Mouse (Mus musculus): ENCODE measurements around the gene Efcc1.

The Efcc1 gene

DNA sequence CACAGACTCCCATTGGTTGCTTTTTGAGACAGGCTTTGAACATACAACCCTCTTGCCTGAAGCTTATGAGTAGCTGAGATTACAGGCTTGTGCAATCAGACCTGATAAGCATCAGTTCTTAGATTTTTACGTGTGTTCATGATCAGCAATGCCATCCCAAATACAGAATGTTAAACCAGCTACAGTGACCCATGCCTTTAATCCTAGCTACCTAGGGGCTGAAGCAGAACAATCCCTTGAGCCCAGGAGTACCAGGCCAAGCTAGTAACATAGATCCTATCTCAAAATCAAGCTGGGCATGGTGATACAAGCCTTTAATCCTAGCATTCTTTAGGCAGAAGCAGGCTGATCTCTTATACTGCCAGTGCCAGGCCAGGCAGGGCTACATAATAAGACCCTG lies 73.4 kb downstream of the Efcc1 start:
- DNase-seq (ENCODE audit: low read depth, low spot score): no peak

GRCm38 (mm10) chr6:87804886-87805285 lies 74.2 kb downstream of the Efcc1 start:
- no peak for DNase-seq (ENCODE audit: low read depth, low spot score)

- no peak for DNase-seq (ENCODE audit: low read depth, low spot score)
These were observed 74.8 kb downstream of the Efcc1 start for GRCm38 (mm10) chr6:87805448-87805847.
